Mouse (Mus musculus) embryonic facial prominence, embryonic 10.5 days (tissue): ENCODE data around the gene Olfr930. TPM values are rescaled to one million over a fixed set of nuclear protein-coding genes. Genes with fewer than 3 reads are reported as not detected.

Experiments
- DNase-seq: peaks from one replicate; pipeline ENCODE4 v3.0.0-alpha.2; 2017; ENCODE audit warnings: low spot score
- H3K27ac ChIP-seq: fragments of 300-500 bp; sonication (generic); replicated peaks from 2 replicates; pipeline ENCODE4 v1.5.1; 2016; ENCODE audit warnings: mild to moderate bottlenecking
- H3K27me3 ChIP-seq: fragments of 300-500 bp; sonication (generic); replicated peaks from 2 replicates; pipeline ENCODE4 v1.6.1; 2016; ENCODE audit warnings: low read depth, mild to moderate bottlenecking; ENCODE audit not compliant: poor library complexity, severe bottlenecking
- H3K36me3 ChIP-seq: fragments of 300-500 bp; sonication (generic); replicated peaks from 2 replicates; pipeline ENCODE4 v1.6.1; 2016; ENCODE audit warnings: mild to moderate bottlenecking, moderate library complexity
- H3K4me1 ChIP-seq: fragments of 300-500 bp; sonication (generic); 2 replicates; pipeline ENCODE4 v1.6.1; 2016
- H3K4me3 ChIP-seq: fragments of 300-500 bp; sonication (generic); 2 replicates; pipeline ENCODE4 v1.5.1; 2016; ENCODE audit warnings: mild to moderate bottlenecking, moderate library complexity
- H3K9me3 ChIP-seq: fragments of 300-500 bp; sonication (generic); 2 replicates; pipeline ENCODE4 v1.6.1; 2016; ENCODE audit warnings: mild to moderate bottlenecking
- WGBS: fragments of 180-500 bp; shearing (Covaris S2); methylation state at CpG from one replicate; pipeline ENCODE4 v1.1.7; 2016; 5-methylcytosine and 5-hydroxymethylcytosine counted together
- polyA plus RNA-seq: library from polyadenylated mRNA; unstranded; fragments of >200 nt; fragmentation: Nextera tagmentation; extraction: Ambion mirVana; gene quantifications from 2 replicates; pipeline ENCODE4 v1.2.1, GENCODE M21; 2016

The Olfr930 gene
- polyA plus RNA-seq = not detected in 2 replicates

- Histone ChIP-seq H3K36me3 (no peaks in the 10 kb centered on the region), H3K27ac (no peak within 1 kb of the TSS), H3K4me1 (no peaks in the 10 kb centered on the region), H3K9me3 (no peaks in the 10 kb centered on the region), H3K27me3 (no peaks in the 10 kb centered on the region), H3K4me3 (no peak within 1 kb of the TSS)
- DNase-seq = no peak
Measured at GRCm38 (mm10) chr9:38929509-38929908, at the start of gene Olfr930. Gene Olfr930 (plus strand): TSS chr9:38929809.

- DNase-seq = no peak
- no peaks in the 10 kb centered on the region for H3K36me3 ChIP-seq
- H3K27me3 ChIP-seq = no peaks in the 10 kb centered on the region
- no peak overlapping the region for H3K4me3 ChIP-seq
- no peaks in the 10 kb centered on the region for H3K9me3 ChIP-seq
- 88% methylated on average over 7 of the region's 7 CpGs for WGBS
- no peaks in the 10 kb centered on the region for H3K4me1 ChIP-seq
- no peak overlapping the region for H3K27ac ChIP-seq
Measured at GRCm38 (mm10) chr9:38953401-38954123, 24.0 kb downstream of the Olfr930 start.

- Histone ChIP-seq H3K9me3 (no peaks in the 10 kb centered on the region), H3K4me1 (no peaks in the 10 kb centered on the region), H3K4me3 (no peak overlapping the region), H3K27ac (no peak overlapping the region), H3K27me3 (no peaks in the 10 kb centered on the region), H3K36me3 (no peaks in the 10 kb centered on the region)
- no peak for DNase-seq
- 88% methylated on average over 4 of the region's 4 CpGs for WGBS
Measured at GRCm38 (mm10) chr9:38954124-38954416, 24.5 kb downstream of the Olfr930 start.

GRCm38 (mm10) chr9:38972013-38972412 lies 42.4 kb downstream of the Olfr930 start, which contains the start of gene Olfr933:
Gene Olfr933 (plus strand): TSS chr9:38972313.
- no peak for DNase-seq
- WGBS = 86% methylated on average over 4 of the region's 4 CpGs
- no peaks in the 10 kb centered on the region for H3K36me3 ChIP-seq
- no peaks in the 10 kb centered on the region for H3K27me3 ChIP-seq
- H3K27ac ChIP-seq = no peak within 1 kb of the TSS
- H3K4me3 ChIP-seq = no peak within 1 kb of the TSS
- H3K4me1 ChIP-seq = no peaks in the 10 kb centered on the region
- no peaks in the 10 kb centered on the region for H3K9me3 ChIP-seq

Other genes with a start within 250 kb of the Olfr930 start
- not detected in 2 replicates for gene Olfr919, start 226.1 kb upstream of the Olfr930 start, polyA plus RNA-seq
- 7.0 and 9.2 TPM in 2 replicates for gene Vwa5a, start 211.5 kb upstream of the Olfr930 start, polyA plus RNA-seq
- not detected in 2 replicates for gene Olfr920, start 177.5 kb upstream of the Olfr930 start, polyA plus RNA-seq
- not detected in 2 replicates for gene Olfr921, start 156.7 kb upstream of the Olfr930 start, polyA plus RNA-seq
- gene Olfr922, start 115.2 kb upstream of the Olfr930 start, polyA plus RNA-seq = not detected in 2 replicates
- not detected in 2 replicates for gene Olfr923, start 103.3 kb upstream of the Olfr930 start, polyA plus RNA-seq
- not detected in 2 replicates for gene Olfr924, start 85.4 kb upstream of the Olfr930 start, polyA plus RNA-seq
- gene Olfr26, start 74.7 kb upstream of the Olfr930 start, polyA plus RNA-seq = not detected in 2 replicates
- gene Olfr926, start 52.7 kb upstream of the Olfr930 start, polyA plus RNA-seq = not detected in 2 replicates
- gene Olfr933, start 42.5 kb downstream of the Olfr930 start, polyA plus RNA-seq = not detected in 2 replicates
- not detected in 2 replicates for gene Olfr934, start 58.5 kb downstream of the Olfr930 start, polyA plus RNA-seq
- not detected in 2 replicates for gene Olfr935, start 69.9 kb downstream of the Olfr930 start, polyA plus RNA-seq
- not detected in 2 replicates for gene Olfr146, start 93.6 kb downstream of the Olfr930 start, polyA plus RNA-seq
- not detected in 2 replicates for gene Olfr937, start 135.1 kb downstream of the Olfr930 start, polyA plus RNA-seq
- not detected in 2 replicates for gene Olfr938, start 149.1 kb downstream of the Olfr930 start, polyA plus RNA-seq
- gene Olfr27, start 198.3 kb downstream of the Olfr930 start, polyA plus RNA-seq = not detected in 2 replicates
- gene Olfr943, start 236.5 kb downstream of the Olfr930 start, polyA plus RNA-seq = not detected in 2 replicates